9 mouse cellular contexts compared by ENCODE assay signal in the genomic region with DNA sequence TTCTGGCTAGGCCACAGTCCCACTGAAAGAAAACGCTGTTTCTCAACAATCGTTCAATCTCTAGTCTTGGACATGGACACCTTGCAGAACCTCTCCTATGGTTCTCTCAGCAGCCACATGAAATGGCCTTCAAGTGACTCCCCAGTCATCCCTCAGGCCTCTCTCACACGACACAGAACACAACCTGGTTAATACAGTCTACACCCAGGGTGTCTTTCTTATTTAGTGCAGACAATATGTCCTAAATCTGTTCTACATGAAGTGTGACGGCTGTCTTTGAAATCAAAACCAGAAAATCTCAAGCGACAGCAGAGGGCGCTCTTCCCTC.
DNase-seq lines count a peak whose midpoint lies in the region; ATAC-seq lines count a peak whose summit lies in the region.
"Had no signal": no experiment of that assay in that cellular context is flagged by ENCODE, and none has a peak within 500 bp of the region (broad histone marks: within the 10 kb centered on the region; RNA-seq: fewer than 3 reads in every experiment).

No protein-coding gene starts in this region.

- H3K9me3 ChIP-seq in forebrain, embryonic 11.5 days (ENCODE audit: control insufficient read depth, low read length), result no peaks in the 10 kb centered on the region
- H3K9me3 ChIP-seq in forebrain, embryonic 16.5 days (ENCODE audit: control insufficient read depth, low read length), result no peaks in the 10 kb centered on the region
- no peaks in the 10 kb centered on the region for H3K9me3 ChIP-seq in hindbrain, embryonic 10.5 days
- H3K9me3 ChIP-seq in liver, embryonic 15.5 days (replicated peaks), result no peaks in the 10 kb centered on the region
- H3K9me3 ChIP-seq: embryonic facial prominence, embryonic 15.5 days had no signal

- H3K9ac ChIP-seq in forebrain, embryonic 11.5 days (ENCODE audit: low read length), result no peak overlapping the region
- H3K9ac ChIP-seq in forebrain, embryonic 16.5 days (replicated peaks; ENCODE audit: low read depth, low read length), result no peak overlapping the region
- H3K9ac ChIP-seq in liver, embryonic 15.5 days, result no peak overlapping the region
- H3K9ac ChIP-seq: embryonic facial prominence, embryonic 15.5 days had no signal

- no peaks in the 10 kb centered on the region for H3K36me3 ChIP-seq in forebrain, embryonic 11.5 days (ENCODE audit: control insufficient read depth, insufficient read depth, low read length)
- no peaks in the 10 kb centered on the region for H3K36me3 ChIP-seq in forebrain, embryonic 16.5 days (ENCODE audit: control insufficient read depth, insufficient read depth)
- no peaks in the 10 kb centered on the region for H3K36me3 ChIP-seq in hindbrain, embryonic 10.5 days
- no peaks in the 10 kb centered on the region for H3K36me3 ChIP-seq in liver, embryonic 15.5 days (replicated peaks)
- H3K36me3 ChIP-seq in splenic B cell, adult 2 months (ENCODE audit: control insufficient read depth, insufficient read depth, low read length, poor library complexity, severe bottlenecking), result no peaks in the 10 kb centered on the region
- H3K36me3 ChIP-seq: embryonic facial prominence, embryonic 15.5 days had no signal

- H3K4me3 ChIP-seq in forebrain, embryonic 11.5 days (ENCODE audit: low read depth, low read length), result no peak overlapping the region
- H3K4me3 ChIP-seq in forebrain, embryonic 16.5 days (replicated peaks; ENCODE audit: low read length), result no peak overlapping the region
- no peak overlapping the region for H3K4me3 ChIP-seq in hindbrain, embryonic 10.5 days
- no peak overlapping the region for H3K4me3 ChIP-seq in liver, embryonic 15.5 days (replicated peaks)
- H3K4me3 ChIP-seq: embryonic facial prominence, embryonic 15.5 days had no signal

- DNase-seq in forebrain, embryonic 11.5 days (ENCODE audit: low spot score), result peak; percentile 82
- peak; percentile 60 to 83 for DNase-seq in right cerebral cortex, postnatal 10 days (ENCODE audit: low spot score in 2 of 2)
- DNase-seq in right cerebral cortex, adult 2 months (ENCODE audit: low spot score in 2 of 2), result no peak
- DNase-seq in hindbrain, embryonic 10.5 days (ENCODE audit: low spot score), result no peak
- DNase-seq in splenic B cell, adult 2 months (ENCODE audit: low read depth, low spot score), result peak; percentile 77
- DNase-seq in urinary bladder, postnatal 36 days (ENCODE audit: low spot score in 2 of 2), result no peak

- no peak overlapping the region for H3K27ac ChIP-seq in forebrain, embryonic 11.5 days (ENCODE audit: low read depth, low read length)
- H3K27ac ChIP-seq in forebrain, embryonic 16.5 days (ENCODE audit: low read length), result no peak overlapping the region
- peak overlapping the region; percentile 87 for H3K27ac ChIP-seq in hindbrain, embryonic 10.5 days
- no peak overlapping the region for H3K27ac ChIP-seq in liver, embryonic 15.5 days (replicated peaks)

- peak; percentile 32; the same call in 1 of the 2 replicates for ATAC-seq in forebrain, embryonic 11.5 days (replicated peaks; ENCODE audit: low FRiP score)
- ATAC-seq in forebrain, embryonic 16.5 days, result no peak; the same call in 1 of the 2 replicates
- ATAC-seq in liver, embryonic 15.5 days (ENCODE audit: insufficient read depth), result no peak

- 0 out of 2 replicates have a peak, but pooled peaks cover 3% of the 10 kb centered on the region for H3K4me1 ChIP-seq in forebrain, embryonic 11.5 days (replicated peaks; ENCODE audit: control insufficient read depth, insufficient read depth, low read length)
- peaks cover 7% of the 10 kb centered on the region for H3K4me1 ChIP-seq in forebrain, embryonic 16.5 days (replicated peaks; ENCODE audit: control insufficient read depth, insufficient read depth, low read length)
- peaks cover 13% of the 10 kb centered on the region; the same call in 1 of the 2 replicates for H3K4me1 ChIP-seq in hindbrain, embryonic 10.5 days (replicated peaks)
- no peaks in the 10 kb centered on the region for H3K4me1 ChIP-seq in liver, embryonic 15.5 days (replicated peaks)
- H3K4me1 ChIP-seq: embryonic facial prominence, embryonic 15.5 days had no signal

- WGBS in forebrain, embryonic 11.5 days, result 26% methylated on average over 6 of the region's 6 CpGs
- WGBS in forebrain, embryonic 16.5 days, result 27% methylated on average over 6 of the region's 6 CpGs
- WGBS in hindbrain, embryonic 10.5 days, result 28% methylated on average over 6 of the region's 6 CpGs
- 24% methylated on average over 6 of the region's 6 CpGs for WGBS in liver, embryonic 15.5 days (ENCODE audit: insufficient replicate concordance)

- H3K27me3 ChIP-seq in forebrain, embryonic 11.5 days (ENCODE audit: control insufficient read depth, insufficient read depth, low read length), result peaks cover 6% of the 10 kb centered on the region
- no peaks in the 10 kb centered on the region for H3K27me3 ChIP-seq in forebrain, embryonic 16.5 days (replicated peaks; ENCODE audit: control insufficient read depth, insufficient read depth, low read length)
- peaks cover 62% of the 10 kb centered on the region for H3K27me3 ChIP-seq in hindbrain, embryonic 10.5 days (ENCODE audit: insufficient read depth, poor library complexity, severe bottlenecking)
- H3K27me3 ChIP-seq in liver, embryonic 15.5 days, result peaks cover 5% of the 10 kb centered on the region; the same call in 1 of the 2 replicates
- no peaks in the 10 kb centered on the region for H3K27me3 ChIP-seq in splenic B cell, adult 2 months (ENCODE audit: control insufficient read depth, insufficient read depth, low read length, poor library complexity, severe bottlenecking)

- no peak overlapping the region for H3K4me2 ChIP-seq in forebrain, embryonic 11.5 days (ENCODE audit: low read depth, low read length, severe bottlenecking)
- no peak overlapping the region for H3K4me2 ChIP-seq in forebrain, embryonic 16.5 days (ENCODE audit: low read length)
- peak overlapping the region; percentile 53; the same call in 1 of the 2 replicates for H3K4me2 ChIP-seq in liver, embryonic 15.5 days

Comparison
In these comparisons a context has a peak if more than half of its experiments do, and no peak if none do; other contexts are left out.
1. DNase-seq: peak in forebrain, embryonic 11.5 days (single experiment), right cerebral cortex, postnatal 10 days (2 of 2) and splenic B cell, adult 2 months (single experiment); none in right cerebral cortex, adult 2 months (0 of 2), hindbrain, embryonic 10.5 days (single experiment) and urinary bladder, postnatal 36 days (0 of 2).